Mouse (Mus musculus) embryo, embryonic 11.5 days (tissue): Measurements from ENCODE around the gene Sbk2.

Experiments
- DNase-seq: peaks from one replicate; pipeline ENCODE4 v3.0.0-alpha.2; 2012; ENCODE audit warnings: low read depth, low spot score

The Sbk2 gene

GRCm38 (mm10) chr7:4922508-4922907, 41.7 kb downstream of the Sbk2 start:
- peak; percentile 79 for DNase-seq

- no peak for DNase-seq
Observed at GRCm38 (mm10) chr7:4921824-4922482, 42.3 kb downstream of the Sbk2 start, which contains the start of gene Nat14. Gene Nat14, plus strand, starts transcription at chr7:4922028.

GRCm38 (mm10) chr7:4920976-4921823, 43.0 kb downstream of the Sbk2 start:
- DNase-seq = no peak

- no peak for DNase-seq
Observed at GRCm38 (mm10) chr7:4920496-4920895, 43.7 kb downstream of the Sbk2 start.

- no peak for DNase-seq
Observed at GRCm38 (mm10) chr7:4919971-4920370, 44.2 kb downstream of the Sbk2 start.

GRCm38 (mm10) chr7:4919096-4919495, 45.1 kb downstream of the Sbk2 start:
- DNase-seq = no peak

- no peak for DNase-seq
Observed at GRCm38 (mm10) chr7:4918681-4919080, 45.5 kb downstream of the Sbk2 start.

GRCm38 (mm10) chr7:4917494-4917893, 46.7 kb downstream of the Sbk2 start:
- DNase-seq = no peak

GRCm38 (mm10) chr7:4915669-4916416, 48.4 kb downstream of the Sbk2 start:
- no peak for DNase-seq

- DNase-seq = peak; percentile 90
Observed at GRCm38 (mm10) chr7:4915007-4915665, 49.1 kb downstream of the Sbk2 start, which contains the start of gene Zfp628. Gene Zfp628, plus strand, starts transcription at chr7:4915217.

GRCm38 (mm10) chr7:4912248-4912647, 52.0 kb downstream of the Sbk2 start:
- DNase-seq = no peak

- DNase-seq = no peak
Observed at GRCm38 (mm10) chr7:4911561-4911960, 52.6 kb downstream of the Sbk2 start.

GRCm38 (mm10) chr7:4906466-4906950, 57.7 kb downstream of the Sbk2 start, which contains the start of gene Gm36210:
Gene Gm36210, minus strand, starts transcription at chr7:4906516.
- no peak for DNase-seq

GRCm38 (mm10) chr7:4902404-4902803, 61.8 kb downstream of the Sbk2 start:
- DNase-seq = no peak

GRCm38 (mm10) chr7:4901171-4901570, 63.0 kb downstream of the Sbk2 start:
- no peak for DNase-seq

GRCm38 (mm10) chr7:4900523-4900851, 63.7 kb downstream of the Sbk2 start:
- DNase-seq = no peak

- DNase-seq = no peak
Observed at GRCm38 (mm10) chr7:4899649-4900522, 64.3 kb downstream of the Sbk2 start.

GRCm38 (mm10) chr7:4898851-4899648, 65.2 kb downstream of the Sbk2 start:
- DNase-seq = no peak

- no peak for DNase-seq
Observed at GRCm38 (mm10) chr7:4895186-4895585, 69.0 kb downstream of the Sbk2 start.
